Mouse (Mus musculus) B cell, adult (primary cell): ENCODE data around the gene Olfr839-ps1. TPM values are rescaled to one million over a fixed set of nuclear protein-coding genes. Genes with fewer than 3 reads are reported as not detected.

Experiments
- total RNA-seq: library from RNA; stranded (reverse); gene quantifications from 4 replicates; pipeline ENCODE4 v1.2.4, GENCODE M21; 2023; ENCODE audit not compliant: inconsistent age

Olfr839-ps1 gene
- 0.06 TPM in 2 of 4 replicates, not detected in the others for total RNA-seq

GRCm38 (mm10) chr9:19177212-19177611 lies at the start of gene Olfr839-ps1:
Olfr839-ps1 (minus strand) TSS chr9:19177312.

GRCm38 (mm10) chr9:19136017-19136416 lies 41.1 kb downstream of the Olfr839-ps1 start, which contains the start of gene Olfr837:
Olfr837 (plus strand) TSS chr9:19136317.

DNA sequence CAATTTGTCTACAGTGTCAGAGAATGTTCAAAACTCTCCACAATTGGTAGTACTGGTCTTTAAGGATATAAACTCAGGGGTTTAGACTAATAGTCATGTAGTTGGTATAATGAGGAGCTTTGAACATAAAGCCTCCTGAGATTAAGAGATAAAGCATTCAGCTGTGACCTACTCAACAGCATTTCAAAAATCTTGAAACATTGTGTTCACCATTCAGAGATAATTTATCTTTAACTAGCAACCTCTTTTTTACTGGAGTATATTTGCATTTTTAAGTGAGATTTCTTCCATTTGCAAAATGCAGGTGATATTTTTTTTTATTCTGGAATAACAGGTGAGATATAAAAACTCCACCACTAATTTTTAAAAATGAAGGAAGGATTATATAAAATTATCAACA lies 57.0 kb downstream of the Olfr839-ps1 start, which contains the start of gene Olfr836:
Gene Olfr836 (plus strand): TSS at position 301 of the 400 bp plus-strand sequence.

Other genes with a start within 250 kb of the Olfr839-ps1 start
- gene Olfr832, start 240.2 kb downstream of the Olfr839-ps1 start, total RNA-seq: not detected in 4 replicates
- not detected in 4 replicates for gene Olfr834, start 189.3 kb downstream of the Olfr839-ps1 start, total RNA-seq
- gene Olfr835, start 144.6 kb downstream of the Olfr839-ps1 start, total RNA-seq: not detected in 4 replicates
- not detected in 4 replicates for gene Olfr836, start 56.9 kb downstream of the Olfr839-ps1 start, total RNA-seq
- not detected in 4 replicates for gene Olfr837, start 41.0 kb downstream of the Olfr839-ps1 start, total RNA-seq
- gene Olfr843, start 74.7 kb upstream of the Olfr839-ps1 start, total RNA-seq: not detected in 4 replicates
- not detected in 4 replicates for gene Olfr844, start 139.0 kb upstream of the Olfr839-ps1 start, total RNA-seq
- not detected in 4 replicates for gene Olfr845, start 159.1 kb upstream of the Olfr839-ps1 start, total RNA-seq
- not detected in 4 replicates for gene Olfr846, start 186.7 kb upstream of the Olfr839-ps1 start, total RNA-seq
- not detected in 4 replicates for gene Olfr847, start 201.4 kb upstream of the Olfr839-ps1 start, total RNA-seq